Mouse (Mus musculus): Measurements from ENCODE around the gene Gm17027.
"Not testable (repeated sequence)": the region's sequence is repeated elsewhere in the genome, so short reads cannot be mapped to it uniquely, and the experiment has no call there.

- TF ChIP-seq CTCF, POLR2A (IDR thresholded peaks at IDR 0.05; ENCODE audit: extremely low read depth, insufficient read depth, low read length): not testable (repeated sequence)
Measured at GRCm38 (mm10) chr14:42117269-42117668, 45.2 kb downstream of the Gm17027 start, which contains the start of gene Gm7951.
